Mouse (Mus musculus): ENCODE results near the gene Mettl27. TPM values are rescaled to one million over a fixed set of nuclear protein-coding genes. Genes with fewer than 3 reads are reported as not detected.

Mettl27 gene
- polyA plus RNA-seq, 1 experiment from 2014 or later = 8.6 TPM

GRCm38 (mm10) chr5:134942740-134943139, 10.6 kb downstream of the Mettl27 start:
- peaks cover 23% of the 10 kb centered on the region for H3K27me3 ChIP-seq (ENCODE audit: control insufficient read depth, insufficient read depth, low read length)
- ATAC-seq (ENCODE audit: low FRiP score) = no peak
- H3K27ac ChIP-seq (ENCODE audit: low read depth, low read length) = no peak overlapping the region
- H3K4me2 ChIP-seq (replicated peaks; ENCODE audit: low read depth, low read length) = no peak overlapping the region
- no peak overlapping the region for H3K9ac ChIP-seq (ENCODE audit: low read depth, low read length)
- no peak for DNase-seq (ENCODE audit: low spot score)
- no peak overlapping the region for H3K4me3 ChIP-seq (ENCODE audit: low read depth, low read length)
- no peaks in the 10 kb centered on the region for H3K4me1 ChIP-seq (replicated peaks; ENCODE audit: control insufficient read depth, insufficient read depth, low read length)
- H3K36me3 ChIP-seq (ENCODE audit: control insufficient read depth, insufficient read depth, low read length) = no peaks in the 10 kb centered on the region
- 87% methylated on average over 2 of the region's 2 CpGs for WGBS
- no peaks in the 10 kb centered on the region for H3K9me3 ChIP-seq (ENCODE audit: control insufficient read depth, low read length)

- no peak overlapping the region for H3K4me2 ChIP-seq (replicated peaks; ENCODE audit: low read depth, low read length)
- H3K9me3 ChIP-seq (ENCODE audit: control insufficient read depth, low read length) = no peaks in the 10 kb centered on the region
- no peak for ATAC-seq (ENCODE audit: low FRiP score)
- H3K9ac ChIP-seq (ENCODE audit: low read depth, low read length) = no peak overlapping the region
- no peaks in the 10 kb centered on the region for H3K36me3 ChIP-seq (ENCODE audit: control insufficient read depth, insufficient read depth, low read length)
- H3K27me3 ChIP-seq (ENCODE audit: control insufficient read depth, insufficient read depth, low read length) = peaks cover 23% of the 10 kb centered on the region
- no peak for DNase-seq (ENCODE audit: low spot score)
- WGBS = 89% methylated on average over 5 of the region's 5 CpGs
- H3K27ac ChIP-seq (ENCODE audit: low read depth, low read length) = no peak overlapping the region
- H3K4me3 ChIP-seq (ENCODE audit: low read depth, low read length) = no peak overlapping the region
- H3K4me1 ChIP-seq (replicated peaks; ENCODE audit: control insufficient read depth, insufficient read depth, low read length) = no peaks in the 10 kb centered on the region
Measured at GRCm38 (mm10) chr5:134944179-134944578, 12.0 kb downstream of the Mettl27 start.

- Histone ChIP-seq H3K4me2 (replicated peaks; ENCODE audit: low read depth, low read length) (no peak overlapping the region), H3K27me3 (ENCODE audit: control insufficient read depth, insufficient read depth, low read length) (peaks cover 23% of the 10 kb centered on the region), H3K36me3 (ENCODE audit: control insufficient read depth, insufficient read depth, low read length) (no peaks in the 10 kb centered on the region), H3K4me3 (ENCODE audit: low read depth, low read length) (no peak overlapping the region), H3K4me1 (replicated peaks; ENCODE audit: control insufficient read depth, insufficient read depth, low read length) (no peaks in the 10 kb centered on the region), H3K9me3 (ENCODE audit: control insufficient read depth, low read length) (no peaks in the 10 kb centered on the region), H3K27ac (ENCODE audit: low read depth, low read length) (no peak overlapping the region), H3K9ac (ENCODE audit: low read depth, low read length) (0 out of 2 replicates have a peak overlapping the region, but pooled peaks have one; percentile 7)
- no peak for ATAC-seq (ENCODE audit: low FRiP score)
- DNase-seq (ENCODE audit: low spot score) = no peak
- WGBS = 43% methylated on average over 18 of the region's 19 CpGs
Measured at GRCm38 (mm10) chr5:134945266-134945959, 13.2 kb downstream of the Mettl27 start.

- Histone ChIP-seq H3K4me3 (ENCODE audit: low read depth, low read length) (no peak overlapping the region), H3K27ac (ENCODE audit: low read depth, low read length) (no peak overlapping the region), H3K4me2 (replicated peaks; ENCODE audit: low read depth, low read length) (0 out of 2 replicates have a peak overlapping the region, but pooled peaks have one; percentile 8), H3K9ac (ENCODE audit: low read depth, low read length) (0 out of 2 replicates have a peak overlapping the region, but pooled peaks have one; percentile 7), H3K36me3 (ENCODE audit: control insufficient read depth, insufficient read depth, low read length) (no peaks in the 10 kb centered on the region), H3K4me1 (replicated peaks; ENCODE audit: control insufficient read depth, insufficient read depth, low read length) (no peaks in the 10 kb centered on the region), H3K9me3 (ENCODE audit: control insufficient read depth, low read length) (no peaks in the 10 kb centered on the region), H3K27me3 (ENCODE audit: control insufficient read depth, insufficient read depth, low read length) (peaks cover 23% of the 10 kb centered on the region)
- WGBS = 17% methylated on average over 43 of the region's 43 CpGs
- peak; percentile 32 for DNase-seq (ENCODE audit: low spot score)
- no peak for ATAC-seq (ENCODE audit: low FRiP score)
Measured at GRCm38 (mm10) chr5:134946063-134946856, 14.1 kb downstream of the Mettl27 start.

- 12% methylated on average over 11 of the region's 11 CpGs for WGBS
- Histone ChIP-seq H3K4me1 (replicated peaks; ENCODE audit: control insufficient read depth, insufficient read depth, low read length) (no peaks in the 10 kb centered on the region), H3K9ac (ENCODE audit: low read depth, low read length) (0 out of 2 replicates have a peak within 1 kb of the TSS, but pooled peaks have one; percentile 7), H3K4me3 (ENCODE audit: low read depth, low read length) (no peak within 1 kb of the TSS), H3K9me3 (ENCODE audit: control insufficient read depth, low read length) (no peaks in the 10 kb centered on the region), H3K4me2 (replicated peaks; ENCODE audit: low read depth, low read length) (0 out of 2 replicates have a peak within 1 kb of the TSS, but pooled peaks have one; percentile 8), H3K27me3 (ENCODE audit: control insufficient read depth, insufficient read depth, low read length) (peaks cover 23% of the 10 kb centered on the region), H3K36me3 (ENCODE audit: control insufficient read depth, insufficient read depth, low read length) (no peaks in the 10 kb centered on the region), H3K27ac (ENCODE audit: low read depth, low read length) (no peak within 1 kb of the TSS)
- ATAC-seq (ENCODE audit: low FRiP score) (no peak), DNase-seq (ENCODE audit: low spot score) (peak; percentile 27)
Measured at GRCm38 (mm10) chr5:134946857-134947255, 14.7 kb downstream of the Mettl27 start, which contains the start of gene Cldn4. TSS of gene Cldn4 (minus strand) at chr5:134946934.

- 65% methylated on average over 5 of the region's 5 CpGs for WGBS
- H3K9ac ChIP-seq (ENCODE audit: low read depth, low read length) = no peak overlapping the region
- no peak for ATAC-seq (ENCODE audit: low FRiP score)
- no peak overlapping the region for H3K4me3 ChIP-seq (ENCODE audit: low read depth, low read length)
- H3K27me3 ChIP-seq (ENCODE audit: control insufficient read depth, insufficient read depth, low read length) = peaks cover 23% of the 10 kb centered on the region
- no peak for DNase-seq (ENCODE audit: low spot score)
- no peaks in the 10 kb centered on the region for H3K9me3 ChIP-seq (ENCODE audit: control insufficient read depth, low read length)
- H3K36me3 ChIP-seq (ENCODE audit: control insufficient read depth, insufficient read depth, low read length) = no peaks in the 10 kb centered on the region
- no peak overlapping the region for H3K27ac ChIP-seq (ENCODE audit: low read depth, low read length)
- H3K4me2 ChIP-seq (replicated peaks; ENCODE audit: low read depth, low read length) = no peak overlapping the region
- no peaks in the 10 kb centered on the region for H3K4me1 ChIP-seq (replicated peaks; ENCODE audit: control insufficient read depth, insufficient read depth, low read length)
Measured at GRCm38 (mm10) chr5:134947420-134948084, 15.4 kb downstream of the Mettl27 start.

- no peak for DNase-seq (ENCODE audit: low spot score)
- Histone ChIP-seq H3K9ac (ENCODE audit: low read depth, low read length) (no peak overlapping the region), H3K4me1 (replicated peaks; ENCODE audit: control insufficient read depth, insufficient read depth, low read length) (no peaks in the 10 kb centered on the region), H3K36me3 (ENCODE audit: control insufficient read depth, insufficient read depth, low read length) (no peaks in the 10 kb centered on the region), H3K4me3 (ENCODE audit: low read depth, low read length) (no peak overlapping the region), H3K4me2 (replicated peaks; ENCODE audit: low read depth, low read length) (no peak overlapping the region), H3K9me3 (ENCODE audit: control insufficient read depth, low read length) (no peaks in the 10 kb centered on the region), H3K27ac (ENCODE audit: low read depth, low read length) (no peak overlapping the region), H3K27me3 (ENCODE audit: control insufficient read depth, insufficient read depth, low read length) (peaks cover 23% of the 10 kb centered on the region)
- ATAC-seq (ENCODE audit: low FRiP score) = no peak
- WGBS = 69% methylated on average over 4 of the region's 4 CpGs
Measured at GRCm38 (mm10) chr5:134948085-134948439, 15.9 kb downstream of the Mettl27 start.

- H3K9ac ChIP-seq (ENCODE audit: low read depth, low read length) = no peak overlapping the region
- DNase-seq (ENCODE audit: low spot score) = no peak
- H3K27ac ChIP-seq (ENCODE audit: low read depth, low read length) = no peak overlapping the region
- no peak for ATAC-seq (ENCODE audit: low FRiP score)
- no peaks in the 10 kb centered on the region for H3K9me3 ChIP-seq (ENCODE audit: control insufficient read depth, low read length)
- no peaks in the 10 kb centered on the region for H3K4me1 ChIP-seq (replicated peaks; ENCODE audit: control insufficient read depth, insufficient read depth, low read length)
- H3K36me3 ChIP-seq (ENCODE audit: control insufficient read depth, insufficient read depth, low read length) = no peaks in the 10 kb centered on the region
- no peak overlapping the region for H3K4me2 ChIP-seq (replicated peaks; ENCODE audit: low read depth, low read length)
- no peak overlapping the region for H3K4me3 ChIP-seq (ENCODE audit: low read depth, low read length)
- 39% methylated on average over 19 of the region's 19 CpGs for WGBS
- peaks cover 11% of the 10 kb centered on the region for H3K27me3 ChIP-seq (ENCODE audit: control insufficient read depth, insufficient read depth, low read length)
Measured at GRCm38 (mm10) chr5:134951053-134951884, 19.1 kb downstream of the Mettl27 start.
